Mouse (Mus musculus): ENCODE measurements around the gene Tiam1. TPM values are rescaled to one million over a fixed set of nuclear protein-coding genes. Genes with fewer than 3 reads are reported as not detected.

Gene Tiam1
- polyA plus RNA-seq, 1 experiment from 2014 or later: 31.0 TPM

DNA sequence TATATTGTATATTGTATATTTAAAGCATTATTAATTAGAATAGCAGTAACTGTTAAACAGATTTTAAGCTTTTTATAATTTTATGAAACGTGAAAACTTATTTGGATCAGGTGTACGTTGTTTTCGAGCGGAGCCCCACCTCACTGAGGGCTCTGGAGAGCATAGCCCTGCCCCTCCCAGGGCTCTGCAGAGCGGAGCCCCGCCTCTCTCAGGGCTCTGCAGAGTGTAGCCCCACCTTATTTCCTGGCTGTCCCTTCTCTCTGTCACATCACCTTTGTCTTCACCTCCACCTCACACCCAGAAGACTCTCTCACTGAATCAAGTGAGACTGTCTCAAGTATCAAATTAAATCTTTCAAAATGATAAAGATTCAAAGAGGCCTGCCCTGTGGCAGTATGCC is 171.6 kb downstream of the Tiam1 start:
- no peaks in the 10 kb centered on the region for H3K27me3 ChIP-seq (replicated peaks; ENCODE audit: control insufficient read depth, insufficient read depth, low read length)
- DNase-seq (ENCODE audit: low spot score) (no peak), ATAC-seq (ENCODE audit: low read depth) (peak; percentile 77; the same call in 1 of the 2 replicates)
- no peak overlapping the region for H3K27ac ChIP-seq (replicated peaks; ENCODE audit: low read depth, low read length)
- no peak overlapping the region for H3K4me3 ChIP-seq (ENCODE audit: low read depth, low read length)
- peaks cover 7% of the 10 kb centered on the region; the same call in 1 of the 2 replicates for H3K4me1 ChIP-seq (ENCODE audit: control insufficient read depth, insufficient read depth, low read length)
- H3K36me3 ChIP-seq (ENCODE audit: control insufficient read depth, insufficient read depth, low read length): no peaks in the 10 kb centered on the region
- no peak overlapping the region for H3K4me2 ChIP-seq (ENCODE audit: low read depth, low read length)
- no peak overlapping the region for H3K9ac ChIP-seq (ENCODE audit: low read depth, low read length)
- WGBS: 81% methylated on average over 6 of the region's 6 CpGs
- H3K9me3 ChIP-seq (ENCODE audit: control insufficient read depth, low read length): no peaks in the 10 kb centered on the region

DNA sequence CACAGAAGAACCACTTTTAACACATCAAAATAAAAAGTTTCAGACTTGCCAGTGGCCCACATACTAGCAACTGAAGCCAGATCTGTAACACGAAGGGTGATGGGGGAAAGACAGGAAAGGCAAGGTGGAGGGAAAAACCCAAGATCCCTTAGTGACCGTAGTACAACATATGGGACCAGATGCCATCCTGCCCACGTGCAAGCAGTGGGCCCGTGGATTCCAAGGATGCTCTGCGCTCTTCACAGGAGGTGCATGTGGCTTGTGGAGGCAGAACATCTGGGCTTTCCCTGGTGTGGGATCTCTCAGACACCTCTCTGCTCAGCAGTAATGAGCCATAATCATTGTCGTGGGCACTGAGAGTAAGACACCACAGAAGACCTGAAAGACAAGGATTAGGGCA is 175.5 kb downstream of the Tiam1 start:
- 65% methylated on average over 6 of the region's 6 CpGs for WGBS
- H3K9ac ChIP-seq (ENCODE audit: low read depth, low read length): no peak overlapping the region
- ATAC-seq (ENCODE audit: low read depth): no peak

GRCm38 (mm10) chr16:89962876-89963275 is 180.7 kb downstream of the Tiam1 start:
- DNase-seq (ENCODE audit: low spot score): no peak
- H3K27ac ChIP-seq (replicated peaks; ENCODE audit: low read depth, low read length): no peak overlapping the region
- H3K27me3 ChIP-seq (replicated peaks; ENCODE audit: control insufficient read depth, insufficient read depth, low read length): no peaks in the 10 kb centered on the region
- peaks cover 28% of the 10 kb centered on the region for H3K4me1 ChIP-seq (ENCODE audit: control insufficient read depth, insufficient read depth, low read length)
- H3K9me3 ChIP-seq (ENCODE audit: control insufficient read depth, low read length): peaks cover 14% of the 10 kb centered on the region; the same call in 1 of the 2 replicates
- H3K9ac ChIP-seq (ENCODE audit: low read depth, low read length): no peak overlapping the region
- WGBS: 92% methylated on average over 14 of the region's 14 CpGs
- no peak overlapping the region for H3K4me2 ChIP-seq (ENCODE audit: low read depth, low read length)
- no peak for ATAC-seq (ENCODE audit: low read depth)
- 0 out of 2 replicates have a peak, but pooled peaks cover 4% of the 10 kb centered on the region for H3K36me3 ChIP-seq (ENCODE audit: control insufficient read depth, insufficient read depth, low read length)
- no peak overlapping the region for H3K4me3 ChIP-seq (ENCODE audit: low read depth, low read length)

More for the DNA sequence above, 175.5 kb downstream of the Tiam1 start:
- Histone ChIP-seq H3K27ac (replicated peaks; ENCODE audit: low read depth, low read length) (no peak overlapping the region), H3K27me3 (replicated peaks; ENCODE audit: control insufficient read depth, insufficient read depth, low read length) (no peaks in the 10 kb centered on the region), H3K4me3 (ENCODE audit: low read depth, low read length) (no peak overlapping the region), H3K4me2 (ENCODE audit: low read depth, low read length) (no peak overlapping the region), H3K9me3 (ENCODE audit: control insufficient read depth, low read length) (peaks cover 14% of the 10 kb centered on the region; the same call in 1 of the 2 replicates), H3K36me3 (ENCODE audit: control insufficient read depth, insufficient read depth, low read length) (0 out of 2 replicates have a peak, but pooled peaks cover 4% of the 10 kb centered on the region), H3K4me1 (ENCODE audit: control insufficient read depth, insufficient read depth, low read length) (peaks cover 7% of the 10 kb centered on the region; the same call in 1 of the 2 replicates)
- DNase-seq (ENCODE audit: low spot score): no peak

DNA sequence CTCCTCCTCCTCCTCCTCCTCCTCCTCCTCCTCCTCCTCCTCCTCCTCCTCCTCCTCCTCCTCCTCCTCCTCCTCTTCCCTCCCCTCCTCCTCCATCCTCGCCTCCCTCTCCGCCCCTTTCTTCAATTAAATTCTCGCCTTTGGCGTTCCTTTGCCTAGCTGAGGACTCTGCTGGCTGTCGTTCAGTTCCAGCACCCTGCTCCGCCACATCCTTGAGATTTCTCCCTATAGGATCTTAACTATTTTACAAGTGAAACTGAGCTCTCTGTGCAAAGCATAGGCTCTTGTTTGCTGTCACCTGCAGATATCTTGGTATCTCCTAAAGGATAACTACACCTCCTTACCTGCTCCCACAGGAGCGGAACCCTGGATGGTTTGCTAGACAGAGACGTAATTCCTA is 182.7 kb downstream of the Tiam1 start:
- peak overlapping the region; percentile 51 for H3K4me3 ChIP-seq (ENCODE audit: low read depth, low read length)
- H3K9ac ChIP-seq (ENCODE audit: low read depth, low read length): peak overlapping the region; percentile 38; the same call in 1 of the 2 replicates
- WGBS: 17% methylated on average over 6 of the region's 8 CpGs
- H3K27me3 ChIP-seq (replicated peaks; ENCODE audit: control insufficient read depth, insufficient read depth, low read length): no peaks in the 10 kb centered on the region
- H3K4me1 ChIP-seq (ENCODE audit: control insufficient read depth, insufficient read depth, low read length): peaks cover 34% of the 10 kb centered on the region
- H3K9me3 ChIP-seq (ENCODE audit: control insufficient read depth, low read length): 0 out of 2 replicates have a peak, but pooled peaks cover 6% of the 10 kb centered on the region
- peak overlapping the region; percentile 72 for H3K4me2 ChIP-seq (ENCODE audit: low read depth, low read length)
- no peak for DNase-seq (ENCODE audit: low spot score)
- no peak for ATAC-seq (ENCODE audit: low read depth)
- no peak overlapping the region; the same call in 1 of the 2 replicates for H3K27ac ChIP-seq (replicated peaks; ENCODE audit: low read depth, low read length)
- H3K36me3 ChIP-seq (ENCODE audit: control insufficient read depth, insufficient read depth, low read length): 0 out of 2 replicates have a peak, but pooled peaks cover 2% of the 10 kb centered on the region

DNA sequence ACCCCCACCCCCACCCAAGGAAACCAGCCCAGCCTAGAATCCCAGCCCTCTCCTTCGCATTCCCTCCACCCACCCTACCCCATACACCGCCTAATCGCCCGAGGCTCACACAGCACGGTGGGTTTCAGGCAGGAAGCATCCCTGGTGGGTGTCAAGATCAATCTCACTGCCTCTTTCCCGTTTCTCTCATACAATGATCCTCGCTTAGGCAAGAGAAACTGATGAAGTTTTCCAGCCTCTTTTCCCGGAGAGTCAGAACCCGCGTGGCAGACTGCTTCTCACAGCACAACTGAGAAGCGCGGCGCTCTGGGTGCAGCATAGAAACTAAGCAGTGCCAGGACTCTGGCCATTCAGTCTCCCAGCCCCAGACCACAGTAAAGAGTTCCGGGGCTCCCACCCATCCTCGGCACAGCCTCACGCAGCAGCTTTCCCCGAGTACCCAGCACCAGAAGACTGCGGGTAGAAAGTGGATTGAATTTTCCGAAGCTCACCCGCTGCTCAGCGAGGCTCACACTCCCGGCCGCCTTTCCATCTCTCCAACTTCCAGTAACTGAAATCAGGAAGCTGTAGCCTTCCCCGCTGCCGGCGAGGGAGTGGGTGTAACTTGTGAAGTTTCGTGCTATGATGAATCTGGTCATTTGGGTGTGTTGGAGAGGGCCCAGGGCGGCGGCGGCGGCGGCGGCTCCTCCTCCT is 183.2 kb downstream of the Tiam1 start:
- H3K4me1 ChIP-seq (ENCODE audit: control insufficient read depth, insufficient read depth, low read length): peaks cover 34% of the 10 kb centered on the region
- peak overlapping the region; percentile 80 for H3K27ac ChIP-seq (replicated peaks; ENCODE audit: low read depth, low read length)
- H3K36me3 ChIP-seq (ENCODE audit: control insufficient read depth, insufficient read depth, low read length): no peaks in the 10 kb centered on the region
- 0 out of 2 replicates have a peak, but pooled peaks cover 2% of the 10 kb centered on the region for H3K9me3 ChIP-seq (ENCODE audit: control insufficient read depth, low read length)
- ATAC-seq (ENCODE audit: low read depth) (peak; percentile 80), DNase-seq (ENCODE audit: low spot score) (peak; percentile 87)
- H3K4me2 ChIP-seq (ENCODE audit: low read depth, low read length): peak overlapping the region; percentile 72
- H3K27me3 ChIP-seq (replicated peaks; ENCODE audit: control insufficient read depth, insufficient read depth, low read length): no peaks in the 10 kb centered on the region
- peak overlapping the region; percentile 51 for H3K4me3 ChIP-seq (ENCODE audit: low read depth, low read length)
- under 1% methylated on average over 26 of the region's 33 CpGs for WGBS
- peak overlapping the region; percentile 68 for H3K9ac ChIP-seq (ENCODE audit: low read depth, low read length)

DNA sequence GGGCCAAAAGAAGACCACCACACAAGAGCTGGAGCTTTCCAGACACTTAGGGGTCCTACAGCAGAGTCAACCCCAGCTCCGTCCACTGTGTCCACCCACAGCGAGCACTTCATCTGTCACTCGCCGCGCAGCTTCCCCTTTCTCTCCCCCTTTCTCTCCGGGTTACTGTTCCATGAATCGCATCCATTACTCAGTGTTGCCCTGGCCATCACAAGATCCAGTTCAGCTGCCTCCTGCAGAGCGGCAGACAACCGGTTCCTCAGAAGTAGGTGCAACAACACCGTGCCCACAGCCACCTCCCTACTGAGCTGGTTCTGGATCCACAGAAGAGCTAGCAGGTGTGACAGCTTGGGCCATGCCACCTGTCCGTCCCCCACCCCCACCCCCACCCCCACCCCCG is 184.6 kb downstream of the Tiam1 start:
- Histone ChIP-seq H3K4me3 (ENCODE audit: low read depth, low read length) (peak overlapping the region; percentile 51), H3K27ac (replicated peaks; ENCODE audit: low read depth, low read length) (no peak overlapping the region), H3K27me3 (replicated peaks; ENCODE audit: control insufficient read depth, insufficient read depth, low read length) (no peaks in the 10 kb centered on the region), H3K9ac (ENCODE audit: low read depth, low read length) (no peak overlapping the region), H3K36me3 (ENCODE audit: control insufficient read depth, insufficient read depth, low read length) (no peaks in the 10 kb centered on the region), H3K4me1 (ENCODE audit: control insufficient read depth, insufficient read depth, low read length) (peaks cover 41% of the 10 kb centered on the region), H3K9me3 (ENCODE audit: control insufficient read depth, low read length) (no peaks in the 10 kb centered on the region), H3K4me2 (ENCODE audit: low read depth, low read length) (peak overlapping the region; percentile 72)
- ATAC-seq (ENCODE audit: low read depth) (no peak), DNase-seq (ENCODE audit: low spot score) (no peak)
- WGBS: 33% methylated on average over 12 of the region's 12 CpGs

GRCm38 (mm10) chr16:89958030-89958429 is 185.5 kb downstream of the Tiam1 start:
- no peaks in the 10 kb centered on the region for H3K27me3 ChIP-seq (replicated peaks; ENCODE audit: control insufficient read depth, insufficient read depth, low read length)
- H3K27ac ChIP-seq (replicated peaks; ENCODE audit: low read depth, low read length): no peak overlapping the region
- peak overlapping the region; percentile 26 for H3K4me2 ChIP-seq (ENCODE audit: low read depth, low read length)
- no peak overlapping the region for H3K9ac ChIP-seq (ENCODE audit: low read depth, low read length)
- WGBS: 51% methylated on average over 10 of the region's 10 CpGs
- peaks cover 44% of the 10 kb centered on the region for H3K4me1 ChIP-seq (ENCODE audit: control insufficient read depth, insufficient read depth, low read length)
- ATAC-seq (ENCODE audit: low read depth) (no peak), DNase-seq (ENCODE audit: low spot score) (no peak)
- H3K36me3 ChIP-seq (ENCODE audit: control insufficient read depth, insufficient read depth, low read length): no peaks in the 10 kb centered on the region
- no peaks in the 10 kb centered on the region for H3K9me3 ChIP-seq (ENCODE audit: control insufficient read depth, low read length)
- no peak overlapping the region for H3K4me3 ChIP-seq (ENCODE audit: low read depth, low read length)

GRCm38 (mm10) chr16:89954525-89954924 is 189.0 kb downstream of the Tiam1 start:
- ATAC-seq (ENCODE audit: low read depth) (peak; percentile 82), DNase-seq (ENCODE audit: low spot score) (peak; percentile 85)
- no peak overlapping the region for H3K9ac ChIP-seq (ENCODE audit: low read depth, low read length)
- H3K4me1 ChIP-seq (ENCODE audit: control insufficient read depth, insufficient read depth, low read length): peaks cover 39% of the 10 kb centered on the region
- 0 out of 2 replicates have a peak overlapping the region, but pooled peaks have one; percentile 59 for H3K27ac ChIP-seq (replicated peaks; ENCODE audit: low read depth, low read length)
- no peak overlapping the region for H3K4me3 ChIP-seq (ENCODE audit: low read depth, low read length)
- no peaks in the 10 kb centered on the region for H3K9me3 ChIP-seq (ENCODE audit: control insufficient read depth, low read length)
- H3K27me3 ChIP-seq (replicated peaks; ENCODE audit: control insufficient read depth, insufficient read depth, low read length): no peaks in the 10 kb centered on the region
- no peak overlapping the region; the same call in 1 of the 2 replicates for H3K4me2 ChIP-seq (ENCODE audit: low read depth, low read length)
- WGBS: 48% methylated on average over 8 of the region's 8 CpGs
- H3K36me3 ChIP-seq (ENCODE audit: control insufficient read depth, insufficient read depth, low read length): no peaks in the 10 kb centered on the region

Measured in embryonic facial prominence, embryonic 14.5 days (tissue).